Mouse (Mus musculus) heart, embryonic 16.5 days (tissue): ENCODE measurements around the gene Serpina3g. TPM values are rescaled to one million over a fixed set of nuclear protein-coding genes. Genes with fewer than 3 reads are reported as not detected.

Source experiments
- ATAC-seq: fragments of 200-750 bp; cut with Nextera tagmentation; replicated peaks from 2 replicates; pipeline ENCODE4 v1.8.0; 2017; ENCODE audit warnings: moderate number of reproducible peaks; ENCODE audit not compliant: insufficient read depth, low FRiP score; ENCODE audit errors: extremely low read depth
- H3K27ac ChIP-seq: fragments of 300-500 bp; sonication (generic); 2 replicates; pipeline ENCODE4 v1.5.1; 2014; ENCODE audit warnings: mild to moderate bottlenecking, low read length, control low read depth, moderate library complexity
- H3K27me3 ChIP-seq: fragments of 300-500 bp; sonication (generic); 2 replicates; pipeline ENCODE4 v1.6.1; 2014; ENCODE audit warnings: low read length, mixed read lengths; ENCODE audit not compliant: control insufficient read depth, insufficient read depth
- H3K36me3 ChIP-seq: fragments of 300-500 bp; sonication (generic); 2 replicates; pipeline ENCODE4 v1.6.1; 2014; ENCODE audit not compliant: control insufficient read depth, insufficient read depth
- H3K4me1 ChIP-seq: fragments of 300-500 bp; sonication (generic); 2 replicates; pipeline ENCODE4 v1.6.1; 2014; ENCODE audit warnings: low read length, mixed read lengths; ENCODE audit not compliant: control insufficient read depth, insufficient read depth
- H3K4me2 ChIP-seq: fragments of 300-500 bp; sonication (generic); 2 replicates; pipeline ENCODE4 v1.6.1; 2014; ENCODE audit warnings: low read depth, mild to moderate bottlenecking, control low read depth, low read length
- H3K4me3 ChIP-seq: fragments of 300-500 bp; sonication (generic); 2 replicates; pipeline ENCODE4 v1.5.1; 2014; ENCODE audit warnings: mild to moderate bottlenecking, control low read depth, low read length
- H3K9ac ChIP-seq: fragments of 300-500 bp; sonication (generic); 2 replicates; pipeline ENCODE4 v1.6.1; 2014; ENCODE audit warnings: low read length, control low read depth
- H3K9me3 ChIP-seq: fragments of 300-500 bp; sonication (generic); replicated peaks from 2 replicates; pipeline ENCODE4 v1.6.1; 2016; ENCODE audit warnings: low read length; ENCODE audit not compliant: control insufficient read depth
- WGBS: fragments of 180-500 bp; shearing (Covaris S2); extraction: QIAGEN DNeasy Blood & Tissue Kit; methylation state at CpG from one replicate; pipeline ENCODE4 v1.1.7; 2014; 5-methylcytosine and 5-hydroxymethylcytosine counted together
- polyA plus RNA-seq: library from polyadenylated mRNA; unstranded; fragments of >200 nt; fragmentation: Nextera tagmentation; extraction: Ambion mirVana; gene quantifications from 2 replicates; pipeline ENCODE4 v1.2.1, GENCODE M21; 2015

Gene Serpina3g
- polyA plus RNA-seq, 1 experiment from 2014 or later: 15.4 TPM

- Histone ChIP-seq H3K4me2 (no peak overlapping the region), H3K27me3 (no peaks in the 10 kb centered on the region), H3K9me3 (no peaks in the 10 kb centered on the region), H3K36me3 (no peaks in the 10 kb centered on the region), H3K4me3 (no peak overlapping the region), H3K4me1 (no peaks in the 10 kb centered on the region), H3K27ac (no peak overlapping the region), H3K9ac (no peak overlapping the region)
- 62% methylated on average over 3 of the region's 3 CpGs for WGBS
- no peak for ATAC-seq
Measured at GRCm38 (mm10) chr12:104261041-104261440, 25.0 kb downstream of the Serpina3g start.

DNA sequence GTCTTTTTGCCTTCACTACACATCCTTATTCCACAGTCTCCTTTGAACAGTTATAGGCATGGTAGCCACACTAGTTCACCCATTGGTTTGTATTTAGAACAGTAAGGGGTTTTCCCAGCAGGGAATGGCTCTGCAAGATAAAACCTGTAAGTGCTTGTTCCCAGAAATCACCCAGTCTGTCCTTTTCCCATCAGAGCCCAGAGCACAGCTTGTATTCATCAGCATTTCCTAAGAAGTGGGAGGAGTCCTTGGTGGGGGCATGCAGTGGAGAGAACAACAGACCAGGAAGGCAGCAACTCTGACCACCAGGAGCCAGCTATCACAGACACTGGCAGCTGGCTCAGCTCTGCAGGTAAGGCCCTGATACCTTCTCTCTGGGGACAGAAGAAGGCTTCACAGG is 26.8 kb downstream of the Serpina3g start, which contains the start of gene Serpina3i:
Gene Serpina3i, plus strand, starts transcription at position 260 of the 400 bp plus-strand sequence.
- no peak within 1 kb of the TSS for H3K4me3 ChIP-seq
- no peak for ATAC-seq
- H3K4me1 ChIP-seq: no peaks in the 10 kb centered on the region
- H3K27me3 ChIP-seq: no peaks in the 10 kb centered on the region
- H3K36me3 ChIP-seq: no peaks in the 10 kb centered on the region
- no peak within 1 kb of the TSS for H3K27ac ChIP-seq
- H3K9me3 ChIP-seq: no peaks in the 10 kb centered on the region
- no peak within 1 kb of the TSS for H3K4me2 ChIP-seq
- no peak within 1 kb of the TSS for H3K9ac ChIP-seq

GRCm38 (mm10) chr12:104266374-104266773 is 30.3 kb downstream of the Serpina3g start:
- Histone ChIP-seq H3K36me3 (no peaks in the 10 kb centered on the region), H3K4me1 (no peaks in the 10 kb centered on the region)

GRCm38 (mm10) chr12:104278216-104279055 is 42.4 kb downstream of the Serpina3g start:
- H3K4me3 ChIP-seq: no peak overlapping the region
- H3K27me3 ChIP-seq: no peaks in the 10 kb centered on the region
- no peaks in the 10 kb centered on the region for H3K36me3 ChIP-seq
- no peaks in the 10 kb centered on the region; the same call in 1 of the 2 replicates for H3K9me3 ChIP-seq
- ATAC-seq: no peak
- H3K4me2 ChIP-seq: no peak overlapping the region
- no peak overlapping the region for H3K27ac ChIP-seq
- H3K4me1 ChIP-seq: no peaks in the 10 kb centered on the region
- WGBS: 80% methylated on average over 18 of the region's 18 CpGs
- H3K9ac ChIP-seq: no peak overlapping the region

More at GRCm38 (mm10) chr12:104266374-104266773, 30.3 kb downstream of the Serpina3g start:
- Histone ChIP-seq H3K4me3 (no peak overlapping the region), H3K27ac (no peak overlapping the region), H3K27me3 (no peaks in the 10 kb centered on the region), H3K9me3 (no peaks in the 10 kb centered on the region), H3K4me2 (no peak overlapping the region), H3K9ac (no peak overlapping the region)
- WGBS: 63% methylated on average over 3 of the region's 3 CpGs
- ATAC-seq: no peak

- Histone ChIP-seq H3K9ac (no peak overlapping the region), H3K4me1 (no peaks in the 10 kb centered on the region), H3K9me3 (no peaks in the 10 kb centered on the region; the same call in 1 of the 2 replicates), H3K27ac (no peak overlapping the region), H3K36me3 (no peaks in the 10 kb centered on the region), H3K4me3 (no peak overlapping the region), H3K27me3 (no peaks in the 10 kb centered on the region), H3K4me2 (no peak overlapping the region)
- ATAC-seq: no peak
- 26% methylated on average over 3 of the region's 3 CpGs for WGBS
Measured at GRCm38 (mm10) chr12:104279056-104279435, 43.0 kb downstream of the Serpina3g start.

GRCm38 (mm10) chr12:104283380-104283779 is 47.3 kb downstream of the Serpina3g start:
- no peaks in the 10 kb centered on the region for H3K36me3 ChIP-seq
- no peak for ATAC-seq
- no peaks in the 10 kb centered on the region; the same call in 1 of the 2 replicates for H3K9me3 ChIP-seq
- H3K4me3 ChIP-seq: no peak overlapping the region
- H3K9ac ChIP-seq: no peak overlapping the region
- H3K4me1 ChIP-seq: no peaks in the 10 kb centered on the region
- H3K27ac ChIP-seq: no peak overlapping the region
- no peaks in the 10 kb centered on the region for H3K27me3 ChIP-seq
- H3K4me2 ChIP-seq: no peak overlapping the region
- 82% methylated on average over 11 of the region's 11 CpGs for WGBS

- H3K4me2 ChIP-seq: no peak overlapping the region
- H3K36me3 ChIP-seq: no peaks in the 10 kb centered on the region
- ATAC-seq: no peak
- H3K9me3 ChIP-seq: no peaks in the 10 kb centered on the region
- no peaks in the 10 kb centered on the region for H3K4me1 ChIP-seq
- no peak overlapping the region for H3K27ac ChIP-seq
- H3K9ac ChIP-seq: no peak overlapping the region
- H3K4me3 ChIP-seq: no peak overlapping the region
- H3K27me3 ChIP-seq: no peaks in the 10 kb centered on the region
Measured at GRCm38 (mm10) chr12:104288336-104288735, 52.3 kb downstream of the Serpina3g start.

- WGBS: 39% methylated on average over 4 of the region's 4 CpGs
- H3K4me1 ChIP-seq: no peaks in the 10 kb centered on the region
- no peak overlapping the region for H3K4me2 ChIP-seq
- no peak for ATAC-seq
- no peak overlapping the region for H3K9ac ChIP-seq
- no peak overlapping the region for H3K4me3 ChIP-seq
- H3K27me3 ChIP-seq: no peaks in the 10 kb centered on the region
- H3K27ac ChIP-seq: no peak overlapping the region
- H3K9me3 ChIP-seq: no peaks in the 10 kb centered on the region
- H3K36me3 ChIP-seq: no peaks in the 10 kb centered on the region
Measured at GRCm38 (mm10) chr12:104289872-104290271, 53.8 kb downstream of the Serpina3g start.
